Mouse (Mus musculus) T-cell, adult 2 months (primary cell): ENCODE measurements around the gene Pitpnm3.
"Not testable (repeated sequence)": the region's sequence is repeated elsewhere in the genome, so short reads cannot be mapped to it uniquely, and the experiment has no call there.

Experiments used
- DNase-seq: peaks from one replicate; pipeline ENCODE4 v3.0.0; 2022; ENCODE audit warnings: low spot score

Pitpnm3 gene

GRCm38 (mm10) chr11:72135383-72136158 is at the start of gene Pitpnm3:
Pitpnm3 (minus strand) TSS chr11:72135778.
- no peak for DNase-seq

GRCm38 (mm10) chr11:72184252-72184651 is 48.7 kb upstream of the Pitpnm3 start:
- no peak for DNase-seq

- no peak for DNase-seq
Measured at GRCm38 (mm10) chr11:72181136-72181535, 45.6 kb upstream of the Pitpnm3 start.

- no peak for DNase-seq
Measured at GRCm38 (mm10) chr11:72180556-72180955, 45.0 kb upstream of the Pitpnm3 start.

- no peak for DNase-seq
Measured at GRCm38 (mm10) chr11:72176553-72176952, 41.0 kb upstream of the Pitpnm3 start.

GRCm38 (mm10) chr11:72175966-72176365 is 40.4 kb upstream of the Pitpnm3 start:
- DNase-seq = no peak

GRCm38 (mm10) chr11:72174721-72175120 is 39.1 kb upstream of the Pitpnm3 start:
- DNase-seq = no peak

GRCm38 (mm10) chr11:72173506-72173905 is 37.9 kb upstream of the Pitpnm3 start:
- no peak for DNase-seq

- not testable (repeated sequence) for DNase-seq
Measured at GRCm38 (mm10) chr11:72171906-72172305, 36.3 kb upstream of the Pitpnm3 start.

GRCm38 (mm10) chr11:72169871-72170270 is 34.3 kb upstream of the Pitpnm3 start:
- DNase-seq = no peak

- DNase-seq = no peak
Measured at GRCm38 (mm10) chr11:72163198-72163597, 27.6 kb upstream of the Pitpnm3 start.

- DNase-seq = no peak
Measured at GRCm38 (mm10) chr11:72156624-72157023, 21.0 kb upstream of the Pitpnm3 start.

GRCm38 (mm10) chr11:72155981-72156428 is 20.4 kb upstream of the Pitpnm3 start:
- DNase-seq = no peak

GRCm38 (mm10) chr11:72155186-72155980 is 19.8 kb upstream of the Pitpnm3 start:
- no peak for DNase-seq

GRCm38 (mm10) chr11:72153122-72153862 is 17.7 kb upstream of the Pitpnm3 start:
- no peak for DNase-seq

- DNase-seq = no peak
Measured at GRCm38 (mm10) chr11:72151120-72151519, 15.5 kb upstream of the Pitpnm3 start.

GRCm38 (mm10) chr11:72147910-72148309 is 12.3 kb upstream of the Pitpnm3 start:
- DNase-seq = no peak

GRCm38 (mm10) chr11:72145877-72146248 is 10.3 kb upstream of the Pitpnm3 start:
- no peak for DNase-seq

- DNase-seq = no peak
Measured at GRCm38 (mm10) chr11:72145182-72145876, 9.8 kb upstream of the Pitpnm3 start.

GRCm38 (mm10) chr11:72142889-72143288 is 7.3 kb upstream of the Pitpnm3 start:
- no peak for DNase-seq

- no peak for DNase-seq
Measured at GRCm38 (mm10) chr11:72140198-72140597, 4.6 kb upstream of the Pitpnm3 start.
